Mouse (Mus musculus) ovary, adult 10 weeks (tissue): ENCODE results near the gene Rcl1. TPM values are rescaled to one million over a fixed set of nuclear protein-coding genes. Genes with fewer than 3 reads are reported as not detected.

ENCODE experiments used
- polyA plus RNA-seq: library from polyadenylated mRNA; stranded (reverse); fragments of 350-450 nt; fragmentation: Illumina TruSeq; extraction: RNeasy Lipid Tissue Mini Kit (QIAGEN cat#74804); gene quantifications from one replicate; pipeline ENCODE4 v1.2.3, GENCODE M21; 2014

The Rcl1 gene
- polyA plus RNA-seq, result 4.5 TPM

DNA sequence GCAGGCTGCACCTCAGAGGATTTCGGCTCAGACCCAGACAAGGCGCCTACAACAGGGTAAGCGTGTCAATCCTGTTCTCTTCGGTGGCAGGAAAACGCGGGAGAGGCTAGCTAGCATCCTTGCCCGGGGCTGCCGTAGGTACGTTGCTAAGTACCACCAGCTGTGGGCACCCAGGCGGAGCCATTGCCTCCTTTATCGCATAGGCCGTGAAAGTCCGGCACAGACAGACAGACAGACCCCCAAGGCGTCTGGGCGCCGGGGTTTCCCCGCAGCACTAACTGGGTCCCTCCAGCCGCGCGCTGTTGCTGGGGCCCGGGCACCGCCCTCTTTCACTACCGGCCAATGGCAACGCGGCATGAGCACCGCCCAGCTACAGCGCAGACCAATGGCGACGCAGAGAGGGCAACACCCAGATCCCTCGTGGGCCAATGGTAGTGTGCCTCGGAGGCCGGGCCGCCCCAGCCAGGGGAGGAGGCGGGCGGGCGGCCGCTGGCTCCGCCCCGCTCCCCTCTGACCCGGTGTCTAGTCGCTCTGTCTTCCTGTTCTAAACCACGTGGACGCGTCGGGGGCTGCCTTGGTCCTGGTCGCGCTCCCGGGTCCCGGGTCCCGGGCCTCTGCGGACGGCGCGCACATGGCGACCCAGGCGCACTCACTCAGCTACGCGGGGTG lies at the start of gene Rcl1:
TSS of gene Rcl1 (plus strand) at position 502 of the 669 bp plus-strand sequence.

Other genes starting within 250 kb of the Rcl1 start
- gene Plpp6, start 137.4 kb upstream of the Rcl1 start, polyA plus RNA-seq, result 39.5 TPM
- 4.0 TPM for gene 4430402I18Rik, start 133.6 kb upstream of the Rcl1 start, polyA plus RNA-seq
- gene Cdc37l1, start 111.0 kb upstream of the Rcl1 start, polyA plus RNA-seq, result 78.9 TPM
- gene Ak3, start 53.4 kb upstream of the Rcl1 start, polyA plus RNA-seq, result 205 TPM
- gene Jak2, start 150.5 kb downstream of the Rcl1 start, polyA plus RNA-seq, result 108 TPM
- gene Insl6, start 224.0 kb downstream of the Rcl1 start, polyA plus RNA-seq, result 2.6 TPM
- gene Rln1, start 233.3 kb downstream of the Rcl1 start, polyA plus RNA-seq, result not detected